8 mouse cellular contexts compared by ENCODE assay signal in the genomic region with DNA sequence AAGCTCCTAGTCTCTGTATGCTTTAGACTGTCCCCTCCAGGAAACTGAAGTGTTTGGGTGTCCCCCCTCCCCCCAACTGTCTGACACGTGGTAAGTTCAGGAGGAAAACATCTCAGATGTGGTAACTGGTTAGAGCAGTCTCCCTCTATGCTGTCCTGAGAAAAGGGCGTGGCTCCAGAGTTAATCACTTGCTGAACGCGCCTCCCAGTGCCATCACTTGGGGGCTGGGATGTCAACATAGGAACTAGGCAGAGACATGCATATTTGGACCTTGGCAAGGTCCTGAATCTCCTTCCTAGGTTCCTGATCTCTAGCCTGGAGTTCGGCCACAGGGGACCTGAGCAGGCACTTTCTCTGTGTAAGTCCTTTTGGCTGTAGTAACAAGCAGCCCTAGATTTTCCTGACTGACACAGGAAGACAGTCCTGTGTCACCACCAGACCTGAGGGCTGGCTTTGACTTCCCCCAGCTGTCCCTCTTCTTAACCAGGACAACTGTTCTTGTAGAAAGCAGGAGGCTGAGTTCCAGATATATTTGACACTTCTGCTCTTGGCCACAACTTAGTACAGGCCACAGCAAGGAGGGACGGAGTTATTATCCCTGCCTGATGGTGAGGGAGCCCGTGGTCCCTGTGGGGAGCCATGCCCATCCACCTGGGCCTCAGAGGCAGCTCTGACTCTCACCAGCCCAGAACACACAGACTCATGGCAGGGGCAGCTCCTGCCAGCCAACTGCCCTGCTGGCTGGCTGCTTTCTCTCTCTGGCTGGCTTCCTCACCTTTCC. TPM values are rescaled to one million over a fixed set of nuclear protein-coding genes. Genes with fewer than 3 reads are reported as not detected.
DNase-seq lines count a peak whose midpoint lies in the region; ATAC-seq and TF ChIP-seq lines count a peak whose summit lies in the region.

No protein-coding gene starts in this region.

- no peak for TF ChIP-seq CTCF in lung, embryonic 14.5 days (IDR thresholded peaks at IDR 0.05; ENCODE audit: low read depth)

- no peak overlapping the region for H3K27ac ChIP-seq in lung, embryonic 14.5 days (ENCODE audit: low read depth)
- H3K27ac ChIP-seq in embryonic facial prominence, embryonic 15.5 days (replicated peaks): 0 out of 2 replicates have a peak overlapping the region, but pooled peaks have one; percentile 66
- no peak overlapping the region for H3K27ac ChIP-seq in hindbrain, embryonic 16.5 days (ENCODE audit: low read depth, low read length)

- H3K4me2 ChIP-seq in lung, embryonic 14.5 days: no peak overlapping the region
- no peak overlapping the region for H3K4me2 ChIP-seq in embryonic facial prominence, embryonic 15.5 days (replicated peaks)
- peak overlapping the region; percentile 50 for H3K4me2 ChIP-seq in myocyte (ENCODE audit: low read depth)
- H3K4me2 ChIP-seq in hindbrain, embryonic 16.5 days (ENCODE audit: low read length): no peak overlapping the region

- ATAC-seq in lung, embryonic 14.5 days (ENCODE audit: insufficient read depth): no peak
- ATAC-seq in embryonic facial prominence, embryonic 15.5 days (ENCODE audit: insufficient number of reproducible peaks, low FRiP score, low TSS enrichment, low read depth): no peak
- no peak for ATAC-seq in hindbrain, embryonic 16.5 days

- peaks cover 14% of the 10 kb centered on the region for H3K36me3 ChIP-seq in lung, embryonic 14.5 days (ENCODE audit: insufficient read depth)
- H3K36me3 ChIP-seq in embryonic facial prominence, embryonic 15.5 days: peaks cover under 1% of the 10 kb centered on the region; the same call in 1 of the 2 replicates
- no peaks in the 10 kb centered on the region for H3K36me3 ChIP-seq in myocyte (ENCODE audit: control insufficient read depth, insufficient read depth)
- H3K36me3 ChIP-seq in hindbrain, embryonic 16.5 days (ENCODE audit: control insufficient read depth, insufficient read depth, low read length): peaks cover 5% of the 10 kb centered on the region

- H3K79me2 ChIP-seq in myocyte (ENCODE audit: control insufficient read depth, insufficient read depth): no peaks in the 10 kb centered on the region

- H3K27me3 ChIP-seq in lung, embryonic 14.5 days (ENCODE audit: insufficient read depth, low read length): no peaks in the 10 kb centered on the region
- no peaks in the 10 kb centered on the region for H3K27me3 ChIP-seq in embryonic facial prominence, embryonic 15.5 days
- H3K27me3 ChIP-seq in myocyte (ENCODE audit: control insufficient read depth, insufficient read depth, insufficient read length): no peaks in the 10 kb centered on the region
- no peaks in the 10 kb centered on the region for H3K27me3 ChIP-seq in hindbrain, embryonic 16.5 days (replicated peaks; ENCODE audit: control insufficient read depth, insufficient read depth, low read length)

- no peak overlapping the region for H3K4me3 ChIP-seq in lung, embryonic 14.5 days (ENCODE audit: low read depth, low read length)
- H3K4me3 ChIP-seq in embryonic facial prominence, embryonic 15.5 days (replicated peaks): no peak overlapping the region
- no peak overlapping the region for H3K4me3 ChIP-seq in myocyte
- H3K4me3 ChIP-seq in hindbrain, embryonic 16.5 days (ENCODE audit: low read length): no peak overlapping the region

- WGBS in lung, embryonic 14.5 days: 18% methylated on average over 7 of the region's 7 CpGs
- WGBS in embryonic facial prominence, embryonic 15.5 days: 20% methylated on average over 7 of the region's 7 CpGs
- WGBS in hindbrain, embryonic 16.5 days: 27% methylated on average over 7 of the region's 7 CpGs

- peak; percentile 40 for DNase-seq in lung, embryonic 14.5 days
- no peak for DNase-seq in lung, postnatal 4 days
- DNase-seq in adipocyte (ENCODE audit: low spot score): peak; percentile 64
- no peak for DNase-seq in layer of hippocampus, adult 11-12 months (ENCODE audit: low spot score)
- no peak for DNase-seq in urinary bladder, postnatal 36 days (ENCODE audit: low spot score in 2 of 2)

- no peak for TF ChIP-seq POLR2A in myocyte (IDR thresholded peaks at IDR 0.05; ENCODE audit: insufficient read length, low read depth)

- 0 out of 2 replicates have a peak, but pooled peaks cover 4% of the 10 kb centered on the region for H3K4me1 ChIP-seq in lung, embryonic 14.5 days (ENCODE audit: insufficient read depth)
- peaks cover 50% of the 10 kb centered on the region for H3K4me1 ChIP-seq in embryonic facial prominence, embryonic 15.5 days
- no peaks in the 10 kb centered on the region for H3K4me1 ChIP-seq in hindbrain, embryonic 16.5 days (ENCODE audit: control insufficient read depth, insufficient read depth, low read depth, low read length)

- H3ac ChIP-seq in myocyte (ENCODE audit: control insufficient read depth, insufficient read length): no peak overlapping the region

- H3K9me3 ChIP-seq in lung, embryonic 14.5 days (ENCODE audit: low read depth, low read length): no peaks in the 10 kb centered on the region
- no peaks in the 10 kb centered on the region for H3K9me3 ChIP-seq in embryonic facial prominence, embryonic 15.5 days (replicated peaks)
- H3K9me3 ChIP-seq in hindbrain, embryonic 16.5 days (ENCODE audit: control insufficient read depth, low read length): no peaks in the 10 kb centered on the region

- no peak overlapping the region for H3K9ac ChIP-seq in lung, embryonic 14.5 days
- no peak overlapping the region for H3K9ac ChIP-seq in embryonic facial prominence, embryonic 15.5 days
- no peak overlapping the region for H3K9ac ChIP-seq in hindbrain, embryonic 16.5 days (ENCODE audit: low read depth, low read length)

TF ChIP-seq in myocyte, 11 proteins besides CTCF, POLR2A, EP300 and RAD21:
- TF ChIP-seq SRF (IDR thresholded peaks at IDR 0.05; ENCODE audit: control insufficient read depth, insufficient read length, low read depth) (no peak), MYOD1 (IDR thresholded peaks at IDR 0.05; ENCODE audit: control insufficient read depth in 1 of 3, insufficient read length in 2 of 3, low read depth in 2 of 3) (peak in 2 of 3 experiments; percentile 19 to 23), MYOG (IDR thresholded peaks at IDR 0.05; ENCODE audit: control insufficient read depth in 1 of 3, insufficient read depth in 1 of 3, insufficient read length in 2 of 3, low read depth in 2 of 3) (peak in 2 of 3 experiments; percentile 57 to 65), REST (IDR thresholded peaks at IDR 0.05; ENCODE audit: insufficient read depth, insufficient read length) (no peak), USF1 (IDR thresholded peaks at IDR 0.05; ENCODE audit: low read depth) (peak; percentile 38), TCF12 (IDR thresholded peaks at IDR 0.05; ENCODE audit: insufficient read depth, poor library complexity, severe bottlenecking) (no peak)

RNA-seq across cellular contexts. Expression of gene Ldlrap1, which starts 28.9 kb away (rescaled TPM):
- polyA plus RNA-seq in lung, embryonic 14.5 days (2014; fragmentation: Nextera tagmentation; extraction: Ambion mirVana): 21.2 and 22.2 TPM in 2 replicates
- 36.7 and 37.6 TPM in 2 replicates for polyA plus RNA-seq in embryonic facial prominence, embryonic 15.5 days (2015; fragmentation: Nextera tagmentation; extraction: Ambion mirVana)
- polyA plus RNA-seq in myocyte (2012; fragmentation: generic; extraction: Trizol): 19.0 TPM
- 3.0 and 3.9 TPM in 2 replicates for polyA plus RNA-seq in hindbrain, embryonic 16.5 days (2015; fragmentation: Nextera tagmentation; extraction: Ambion mirVana)

RNA-seq across cellular contexts. Expression of gene Maco1, which starts 56.4 kb away (rescaled TPM):
- polyA plus RNA-seq in lung, embryonic 14.5 days (2014; fragmentation: Nextera tagmentation; extraction: Ambion mirVana): 34.4 and 36.5 TPM in 2 replicates
- polyA plus RNA-seq in embryonic facial prominence, embryonic 15.5 days (2015; fragmentation: Nextera tagmentation; extraction: Ambion mirVana): 45.3 and 47.0 TPM in 2 replicates
- polyA plus RNA-seq in myocyte (2012; fragmentation: generic; extraction: Trizol): 19.6 TPM
- polyA plus RNA-seq in hindbrain, embryonic 16.5 days (2015; fragmentation: Nextera tagmentation; extraction: Ambion mirVana): 75.4 and 76.6 TPM in 2 replicates

Comparison
In these comparisons a context has a peak if more than half of its experiments do, and no peak if none do; other contexts are left out.
1. DNase-seq: peak in lung, embryonic 14.5 days (single experiment) and adipocyte (single experiment); none in lung, postnatal 4 days (0 of 2), layer of hippocampus, adult 11-12 months (single experiment) and urinary bladder, postnatal 36 days (0 of 2).